Mouse (Mus musculus) E14TG2a.4 (cell line): ENCODE measurements around the gene A2ml1.

Experiments
- CTCF ChIP-seq: conservative IDR thresholded peaks from 2 replicates; pipeline ENCODE4 v1.5.1; 2014; ENCODE audit warnings: low read length
- NANOG ChIP-seq: IDR thresholded peaks from 2 replicates; pipeline ENCODE4 v1.6.1; 2014; ENCODE audit warnings: borderline replicate concordance, low read length, mixed read lengths
- POU5F1 ChIP-seq: IDR thresholded peaks from 2 replicates; pipeline ENCODE4 v1.6.1; 2014; ENCODE audit warnings: low read length, borderline replicate concordance

- TF ChIP-seq CTCF = no peak
- TF ChIP-seq POU5F1 = no peak
- TF ChIP-seq NANOG = no peak
Observed at GRCm38 (mm10) chr6:128494646-128495331, 86.6 kb downstream of the A2ml1 start.
